Mouse (Mus musculus) thymus, postnatal 25 days (tissue): ENCODE results near the gene Samd14.

Experiments used
- DNase-seq: peaks from one replicate; pipeline ENCODE4 v3.0.0; 2022

Samd14 gene

GRCm38 (mm10) chr11:95038156-95038817 lies 28.6 kb downstream of the Samd14 start:
- DNase-seq: no peak

GRCm38 (mm10) chr11:95038818-95039655 lies 29.4 kb downstream of the Samd14 start:
- no peak for DNase-seq

- no peak for DNase-seq
Measured at GRCm38 (mm10) chr11:95039766-95040165, 30.1 kb downstream of the Samd14 start.

GRCm38 (mm10) chr11:95040491-95041138 lies 30.9 kb downstream of the Samd14 start:
- peak; percentile 28 for DNase-seq

GRCm38 (mm10) chr11:95041139-95041609 lies 31.5 kb downstream of the Samd14 start, which contains the start of gene Pdk2:
TSS of gene Pdk2 (minus strand) at chr11:95041354.
- peak; percentile 92 for DNase-seq

GRCm38 (mm10) chr11:95042096-95042495 lies 32.4 kb downstream of the Samd14 start:
- peak; percentile 68 for DNase-seq

GRCm38 (mm10) chr11:95043060-95043459 lies 33.4 kb downstream of the Samd14 start:
- no peak for DNase-seq

GRCm38 (mm10) chr11:95043608-95044007 lies 33.9 kb downstream of the Samd14 start:
- no peak for DNase-seq

GRCm38 (mm10) chr11:95044185-95044870 lies 34.6 kb downstream of the Samd14 start:
- no peak for DNase-seq

- peak; percentile 60 for DNase-seq
Measured at GRCm38 (mm10) chr11:95046980-95047680, 37.5 kb downstream of the Samd14 start.

GRCm38 (mm10) chr11:95053062-95053461 lies 43.4 kb downstream of the Samd14 start:
- DNase-seq: no peak

- peak; percentile 50 for DNase-seq
Measured at GRCm38 (mm10) chr11:95056768-95057501, 47.3 kb downstream of the Samd14 start.

- DNase-seq: no peak
Measured at GRCm38 (mm10) chr11:95069226-95069957, 59.7 kb downstream of the Samd14 start.

- no peak for DNase-seq
Measured at GRCm38 (mm10) chr11:95070140-95071107, 60.7 kb downstream of the Samd14 start.

- DNase-seq: no peak
Measured at GRCm38 (mm10) chr11:95071266-95071665, 61.6 kb downstream of the Samd14 start.

- no peak for DNase-seq
Measured at GRCm38 (mm10) chr11:95072136-95072535, 62.5 kb downstream of the Samd14 start.

GRCm38 (mm10) chr11:95072804-95073203 lies 63.1 kb downstream of the Samd14 start:
- DNase-seq: no peak

- no peak for DNase-seq
Measured at GRCm38 (mm10) chr11:95073835-95074234, 64.2 kb downstream of the Samd14 start.

GRCm38 (mm10) chr11:95074694-95075093 lies 65.0 kb downstream of the Samd14 start:
- no peak for DNase-seq
